ENCODE assay signal across 25 mouse cellular contexts in the genomic region with DNA sequence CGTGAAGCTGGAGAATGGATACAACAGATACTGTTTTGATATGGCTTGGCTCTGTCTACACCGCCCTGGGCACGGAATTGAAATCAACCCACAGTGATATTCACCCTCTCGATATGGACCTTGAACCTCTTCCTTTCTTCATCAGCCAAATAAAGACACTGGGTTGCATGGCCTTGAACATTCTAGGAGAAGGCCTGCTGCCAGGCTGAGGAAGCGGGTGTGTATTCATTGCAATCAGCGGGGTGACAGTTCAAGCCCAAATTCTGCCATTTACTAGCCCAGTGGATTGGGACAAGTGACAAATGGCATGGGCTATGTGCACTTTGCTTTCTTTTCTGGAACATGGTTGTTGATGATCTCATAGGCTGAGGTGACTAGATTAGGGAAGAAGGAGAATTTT.
A peak's percentile ranks its signal among the peaks of the same experiment; 100 is the strongest.
DNase-seq lines count a peak whose midpoint lies in the region; ATAC-seq and TF ChIP-seq lines count a peak whose summit lies in the region.
"Had no signal": no experiment of that assay in that cellular context is flagged by ENCODE, and none has a peak within 500 bp of the region (broad histone marks: within the 10 kb centered on the region; RNA-seq: fewer than 3 reads in every experiment).

No protein-coding gene starts in this region.

- no peak overlapping the region for H3K4me3 ChIP-seq in lung, embryonic 15.5 days
- no peak overlapping the region for H3K4me3 ChIP-seq in midbrain, postnatal 0 days (ENCODE audit: low read depth, low read length)
- H3K4me3 ChIP-seq: forebrain, embryonic 10.5 days; forebrain, embryonic 13.5 days; heart, adult 2 months; heart, embryonic 10.5 days; heart, embryonic 13.5 days had no signal

- H3K36me3 ChIP-seq in lung, embryonic 15.5 days = no peaks in the 10 kb centered on the region
- H3K36me3 ChIP-seq in midbrain, postnatal 0 days (ENCODE audit: insufficient read depth, low read length) = no peaks in the 10 kb centered on the region
- H3K36me3 ChIP-seq: forebrain, embryonic 10.5 days; heart, embryonic 10.5 days; heart, embryonic 13.5 days had no signal

- ATAC-seq in lung, embryonic 15.5 days (ENCODE audit: borderline replicate concordance, extremely low read depth, low FRiP score, low TSS enrichment) = no peak
- no peak for ATAC-seq in midbrain, postnatal 0 days (ENCODE audit: low FRiP score)
- ATAC-seq: CD4-positive, CD25-positive, alpha-beta regulatory T cell, adult 4 months; forebrain, embryonic 13.5 days; forebrain, embryonic 16.5 days; hindbrain, postnatal 0 days; inflammation-experienced regulatory T-cells, adult 6 months had no signal

- no peak overlapping the region for H3K4me2 ChIP-seq in lung, embryonic 15.5 days
- no peak overlapping the region for H3K4me2 ChIP-seq in midbrain, postnatal 0 days (ENCODE audit: low read depth, low read length, poor library complexity, severe bottlenecking)
- H3K4me2 ChIP-seq: forebrain, embryonic 13.5 days; heart, embryonic 13.5 days; hindbrain, embryonic 14.5 days had no signal

- H3K27me3 ChIP-seq in lung, embryonic 15.5 days = no peaks in the 10 kb centered on the region
- no peaks in the 10 kb centered on the region for H3K27me3 ChIP-seq in midbrain, postnatal 0 days (ENCODE audit: insufficient read depth, low read length)
- H3K27me3 ChIP-seq: forebrain, embryonic 13.5 days; heart, embryonic 13.5 days had no signal

- no peak overlapping the region for H3K9ac ChIP-seq in lung, embryonic 15.5 days
- no peak overlapping the region for H3K9ac ChIP-seq in midbrain, postnatal 0 days (replicated peaks; ENCODE audit: low read length, poor library complexity, severe bottlenecking)
- H3K9ac ChIP-seq: forebrain, embryonic 13.5 days; heart, embryonic 13.5 days; hindbrain, embryonic 14.5 days had no signal

- H3K27ac ChIP-seq in lung, embryonic 15.5 days = peak overlapping the region; percentile 60; the same call in 1 of the 2 replicates
- no peak overlapping the region for H3K27ac ChIP-seq in midbrain, postnatal 0 days (ENCODE audit: low read depth, low read length)
- H3K27ac ChIP-seq: forebrain, embryonic 10.5 days; forebrain, embryonic 13.5 days; heart, adult 2 months; heart, embryonic 10.5 days; heart, embryonic 13.5 days; hindbrain, embryonic 14.5 days; hindbrain, postnatal 0 days had no signal

- no peaks in the 10 kb centered on the region for H3K9me3 ChIP-seq in lung, embryonic 15.5 days
- H3K9me3 ChIP-seq in midbrain, postnatal 0 days (ENCODE audit: low read length) = no peaks in the 10 kb centered on the region
- H3K9me3 ChIP-seq: forebrain, embryonic 10.5 days; forebrain, embryonic 13.5 days; heart, embryonic 10.5 days; heart, embryonic 13.5 days had no signal

- H3K4me1 ChIP-seq in lung, embryonic 15.5 days = no peaks in the 10 kb centered on the region
- no peaks in the 10 kb centered on the region for H3K4me1 ChIP-seq in midbrain, postnatal 0 days (ENCODE audit: insufficient read depth, low read length)
- H3K4me1 ChIP-seq: forebrain, embryonic 10.5 days; forebrain, embryonic 13.5 days; heart, embryonic 13.5 days had no signal

- no peak for TF ChIP-seq CTCF in midbrain, postnatal 0 days (IDR thresholded peaks at IDR 0.05)

- peak; percentile 55 for DNase-seq in adrenal gland, adult 8-10 months
- DNase-seq in adrenal gland, postnatal 10 days = no peak
- DNase-seq in lung, postnatal 4 days = no peak
- DNase-seq in adipocyte (ENCODE audit: low spot score) = peak; percentile 29
- peak; percentile 21 for DNase-seq in adrenal gland, postnatal 14 days
- no peak for DNase-seq in midbrain, postnatal 0 days (ENCODE audit: low spot score)
- DNase-seq in embryo, embryonic 10.5 days (ENCODE audit: low spot score) = no peak
- DNase-seq: cerebellum, adult 11-12 months; cerebellum, adult 8-10 months; cerebellum, postnatal 36 days; gastrocnemius, postnatal 10 days; gastrocnemius, postnatal 36 days; heart, adult 2 months; heart, postnatal 14 days; heart, postnatal 4 days had no signal

- WGBS in lung, embryonic 15.5 days = 77% methylated on average over 6 of the region's 6 CpGs
- 96% methylated on average over 6 of the region's 6 CpGs for WGBS in midbrain, postnatal 0 days

Comparison
In these comparisons a context has a peak if more than half of its experiments do, and no peak if none do; other contexts are left out.
1. DNase-seq: peak in adrenal gland, adult 8-10 months (single experiment), adipocyte (single experiment) and adrenal gland, postnatal 14 days (single experiment); none in adrenal gland, postnatal 10 days (single experiment), lung, postnatal 4 days (0 of 2), midbrain, postnatal 0 days (single experiment) and embryo, embryonic 10.5 days (single experiment).